Mouse (Mus musculus): ENCODE results near the gene Hpca. TPM values are rescaled to one million over a fixed set of nuclear protein-coding genes. Genes with fewer than 3 reads are reported as not detected.
A peak's percentile ranks its signal among the peaks of the same experiment; 100 is the strongest.

Hpca gene
- total RNA-seq, 4 experiments from 2014 or later = 0.22 to 0.44 (median 0.33) TPM; not detected in 1

GRCm38 (mm10) chr4:129136189-129136578, 14.3 kb upstream of the Hpca start:
- no peak for DNase-seq (ENCODE audit: low spot score)

- no peak for DNase-seq (ENCODE audit: low spot score)
Observed at GRCm38 (mm10) chr4:129135637-129136036, 13.8 kb upstream of the Hpca start.

DNA sequence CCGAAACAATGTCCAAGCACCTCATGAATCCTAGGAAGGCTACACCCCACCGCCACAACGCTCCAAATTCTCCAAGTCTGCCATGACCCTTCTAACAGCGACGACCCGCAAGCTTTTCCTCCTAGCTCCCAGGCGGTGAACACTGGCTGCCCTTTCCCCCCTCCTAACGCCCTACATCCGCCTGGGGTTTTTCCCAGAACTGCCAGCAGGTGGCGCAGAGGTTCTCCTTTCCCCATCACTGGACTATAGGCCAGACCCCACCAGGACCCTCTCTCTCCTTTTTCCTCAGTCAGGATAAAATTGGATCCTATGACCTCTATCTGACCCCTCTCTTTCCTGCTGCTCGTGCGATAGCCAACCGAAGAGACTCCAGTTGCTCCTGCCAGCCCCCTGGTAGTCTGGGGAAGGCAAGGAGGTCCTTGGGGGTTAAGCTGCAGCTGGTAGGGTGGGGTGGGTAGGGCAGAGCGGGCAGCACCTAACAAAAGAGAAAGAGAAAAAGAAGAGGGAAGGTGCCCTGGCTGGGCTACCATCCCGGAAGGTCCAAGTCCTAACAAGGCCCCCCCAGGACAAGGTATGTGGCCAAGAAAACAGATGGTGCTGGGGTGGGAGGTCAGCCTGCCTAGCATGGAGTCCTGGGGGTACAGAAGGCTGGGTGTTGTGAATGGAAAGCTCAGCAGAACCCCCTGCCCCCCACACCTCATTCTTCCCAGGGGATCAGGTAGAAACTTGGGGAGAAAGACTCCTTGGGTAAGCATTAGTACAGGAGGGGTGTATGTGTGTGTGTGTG, 13.2 kb upstream of the Hpca start:
- DNase-seq (ENCODE audit: low spot score) = peak; percentile 66

DNA sequence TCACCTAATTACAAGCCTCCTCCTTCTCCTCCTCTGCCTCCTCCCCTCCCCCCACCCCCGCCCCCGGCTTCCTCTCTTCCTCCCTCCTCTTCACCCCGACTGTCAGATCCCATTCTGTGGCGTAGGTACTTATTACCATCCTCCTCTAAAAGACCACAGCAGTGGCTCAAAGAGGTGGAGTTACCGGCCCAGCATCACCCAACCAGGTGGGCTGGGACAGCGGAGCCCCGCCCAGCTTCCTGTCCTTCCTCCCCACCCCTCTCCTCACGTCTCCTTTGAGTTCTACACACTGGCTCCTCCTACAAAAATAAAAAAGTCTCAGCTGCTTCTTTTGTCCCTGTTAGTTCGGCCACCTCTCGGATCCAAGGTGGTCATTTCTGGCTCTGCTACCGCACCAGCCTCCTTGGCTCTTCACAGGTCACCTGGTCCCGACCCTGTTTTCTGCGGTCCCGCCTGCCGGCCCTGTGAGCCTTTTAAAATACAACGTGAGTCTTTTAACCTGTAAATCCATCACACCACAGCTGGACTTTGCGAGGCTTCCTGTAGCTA, 9.0 kb upstream of the Hpca start:
- no peak for DNase-seq (ENCODE audit: low spot score)

DNA sequence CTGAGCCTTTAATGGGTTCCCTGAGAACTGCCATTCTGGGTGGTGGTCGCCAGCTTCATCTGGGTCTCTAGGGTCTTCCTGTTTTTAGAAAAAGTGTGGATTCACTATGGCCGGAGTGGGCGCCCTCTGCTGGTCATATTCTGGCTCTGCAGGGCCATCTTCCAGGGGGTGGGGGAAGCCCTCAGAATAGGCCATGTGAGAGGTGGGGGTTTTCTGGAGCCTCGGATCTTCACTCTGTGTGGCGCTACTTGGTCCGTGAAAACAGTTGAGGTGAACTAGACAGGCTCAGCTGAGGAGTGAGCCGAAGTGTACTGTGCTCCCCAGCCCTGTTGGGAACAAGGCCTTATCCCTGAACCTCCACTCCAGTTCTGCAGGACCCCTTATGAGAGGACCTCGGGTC, 8.3 kb upstream of the Hpca start:
- no peak for DNase-seq (ENCODE audit: low spot score)

- no peak for DNase-seq (ENCODE audit: low spot score)
Observed at GRCm38 (mm10) chr4:129129387-129129786, 7.6 kb upstream of the Hpca start.

GRCm38 (mm10) chr4:129128582-129129338, 6.9 kb upstream of the Hpca start:
- no peak for DNase-seq (ENCODE audit: low spot score)

DNA sequence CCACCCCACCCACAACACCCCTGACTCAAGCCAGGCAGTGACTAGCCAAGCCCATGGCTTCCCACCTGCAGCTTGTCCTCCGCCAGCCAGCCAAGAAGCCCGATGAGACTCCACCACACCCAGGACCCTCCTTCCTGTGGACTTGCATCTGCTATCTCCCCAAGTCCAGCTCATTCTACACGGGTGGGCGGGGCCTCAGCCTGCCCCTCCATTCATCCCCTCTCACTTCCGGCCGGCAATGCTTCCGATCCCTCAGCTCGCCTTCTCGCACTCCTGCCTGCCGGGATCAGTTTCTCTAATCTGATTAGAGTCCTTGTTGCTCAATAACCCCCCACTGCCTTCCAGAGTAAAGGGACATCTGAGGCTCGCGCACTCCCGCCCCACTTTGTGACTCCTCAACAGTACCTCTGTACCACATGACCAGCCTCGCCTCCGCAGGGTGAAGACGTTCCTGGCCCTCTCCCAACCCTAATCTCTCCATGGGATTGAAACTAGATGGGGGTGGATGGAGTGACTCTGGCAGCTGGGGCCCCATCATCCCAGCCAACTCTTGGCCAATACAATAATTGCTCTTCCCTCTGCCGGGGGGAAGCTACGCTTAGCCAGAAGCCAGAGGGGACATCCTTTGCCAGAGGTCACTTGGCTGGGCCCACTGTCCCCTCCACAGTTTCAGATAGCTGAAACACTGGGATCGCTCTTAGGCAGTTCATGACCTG, 4.1 kb upstream of the Hpca start:
- DNase-seq (ENCODE audit: low spot score) = no peak

- DNase-seq (ENCODE audit: low spot score) = no peak
Observed at GRCm38 (mm10) chr4:129124652-129125146, 2.9 kb upstream of the Hpca start.

DNA sequence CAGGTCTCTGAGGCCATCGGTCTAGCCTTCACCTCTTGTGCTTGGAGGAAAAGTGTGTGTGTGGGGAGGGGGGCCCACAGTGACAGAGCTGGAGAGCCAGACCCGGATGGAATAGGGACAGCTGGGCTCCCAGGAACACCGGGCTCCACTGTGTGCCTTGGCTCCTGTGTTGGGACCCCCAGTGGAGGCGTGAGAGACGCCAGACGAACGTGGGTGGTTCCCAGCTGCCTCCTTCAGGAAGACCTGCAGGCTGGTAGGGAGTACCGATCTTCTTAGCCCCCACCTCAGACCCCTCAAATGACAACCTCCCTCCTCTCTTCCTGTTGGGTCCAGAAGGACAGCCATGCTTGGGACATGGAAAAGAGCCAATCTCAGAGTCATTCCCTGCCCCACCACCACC, 883 bp upstream of the Hpca start:
- DNase-seq (ENCODE audit: low spot score) = no peak

DNA sequence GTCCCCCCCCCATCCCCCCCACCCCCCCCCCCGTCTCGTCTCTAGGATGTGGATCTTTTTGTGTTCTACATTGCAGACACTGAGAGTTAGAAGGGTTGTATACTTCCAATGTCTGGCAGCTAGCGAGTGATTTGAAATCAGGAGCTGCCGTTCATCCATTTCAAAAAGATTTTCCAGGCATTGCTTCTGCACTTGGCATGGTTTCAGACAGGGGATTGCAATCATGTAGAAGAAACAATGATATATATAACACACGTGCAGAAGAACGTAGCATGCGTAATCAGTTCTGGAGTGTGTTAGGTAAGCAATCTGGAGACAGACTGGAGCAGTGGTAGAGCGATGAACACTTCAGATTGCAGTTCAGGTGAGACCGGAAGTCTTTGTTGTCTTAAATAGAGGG, 271 bp upstream of the Hpca start:
- no peak for DNase-seq (ENCODE audit: low spot score)

DNA sequence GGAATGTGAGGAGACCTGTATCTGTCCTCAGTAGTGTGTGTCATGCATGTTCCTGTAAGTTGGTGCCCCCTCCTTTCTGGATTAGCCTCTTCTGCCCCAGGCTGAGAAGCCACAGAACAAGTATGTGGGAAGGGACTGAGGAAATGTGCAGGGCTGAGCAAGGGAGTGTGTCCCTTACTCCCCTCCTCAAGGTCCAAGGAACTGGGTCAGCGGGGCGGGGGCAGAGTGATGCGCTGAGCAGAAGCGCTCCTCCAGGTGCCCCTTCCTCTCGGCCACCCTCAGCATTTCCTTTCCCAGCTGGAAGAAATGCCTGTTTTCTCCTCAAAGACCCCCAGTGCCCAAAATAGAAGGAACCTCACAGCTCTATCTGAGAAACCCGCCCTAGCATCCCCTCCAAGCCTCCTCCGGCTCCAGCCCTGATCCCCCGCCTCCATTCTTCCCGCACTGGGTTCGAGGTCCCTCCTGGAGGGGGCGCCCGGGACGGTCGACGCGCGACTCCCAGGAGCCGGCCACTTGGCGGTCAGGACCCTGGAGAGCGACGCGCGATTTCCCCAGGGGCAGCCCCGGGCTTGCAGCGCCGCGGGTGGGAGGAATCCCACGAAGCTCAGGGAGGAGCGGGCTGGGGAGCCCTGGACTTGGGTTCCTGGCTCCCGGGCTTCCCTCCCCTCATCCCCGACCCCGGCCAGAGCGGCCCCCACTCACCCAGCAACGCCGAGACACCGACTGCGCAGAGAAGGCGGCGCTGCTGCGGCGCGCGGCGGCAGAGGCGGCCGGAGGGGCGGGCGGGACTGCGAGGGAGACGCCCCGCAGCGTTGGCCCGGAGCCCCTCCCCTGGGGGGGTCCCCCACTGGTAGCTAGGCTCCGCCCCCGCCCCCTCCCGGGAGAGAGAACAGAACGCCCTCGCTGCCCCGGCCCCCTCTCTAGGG, 1.1 kb downstream of the Hpca start:
- DNase-seq (ENCODE audit: low spot score) = no peak

- DNase-seq (ENCODE audit: low spot score) = no peak
Observed at GRCm38 (mm10) chr4:129119708-129120107, 2.1 kb downstream of the Hpca start.

GRCm38 (mm10) chr4:129117720-129118510, 3.9 kb downstream of the Hpca start:
- no peak for DNase-seq (ENCODE audit: low spot score)

- no peak for DNase-seq (ENCODE audit: low spot score)
Observed at GRCm38 (mm10) chr4:129116703-129117102, 5.1 kb downstream of the Hpca start.

DNA sequence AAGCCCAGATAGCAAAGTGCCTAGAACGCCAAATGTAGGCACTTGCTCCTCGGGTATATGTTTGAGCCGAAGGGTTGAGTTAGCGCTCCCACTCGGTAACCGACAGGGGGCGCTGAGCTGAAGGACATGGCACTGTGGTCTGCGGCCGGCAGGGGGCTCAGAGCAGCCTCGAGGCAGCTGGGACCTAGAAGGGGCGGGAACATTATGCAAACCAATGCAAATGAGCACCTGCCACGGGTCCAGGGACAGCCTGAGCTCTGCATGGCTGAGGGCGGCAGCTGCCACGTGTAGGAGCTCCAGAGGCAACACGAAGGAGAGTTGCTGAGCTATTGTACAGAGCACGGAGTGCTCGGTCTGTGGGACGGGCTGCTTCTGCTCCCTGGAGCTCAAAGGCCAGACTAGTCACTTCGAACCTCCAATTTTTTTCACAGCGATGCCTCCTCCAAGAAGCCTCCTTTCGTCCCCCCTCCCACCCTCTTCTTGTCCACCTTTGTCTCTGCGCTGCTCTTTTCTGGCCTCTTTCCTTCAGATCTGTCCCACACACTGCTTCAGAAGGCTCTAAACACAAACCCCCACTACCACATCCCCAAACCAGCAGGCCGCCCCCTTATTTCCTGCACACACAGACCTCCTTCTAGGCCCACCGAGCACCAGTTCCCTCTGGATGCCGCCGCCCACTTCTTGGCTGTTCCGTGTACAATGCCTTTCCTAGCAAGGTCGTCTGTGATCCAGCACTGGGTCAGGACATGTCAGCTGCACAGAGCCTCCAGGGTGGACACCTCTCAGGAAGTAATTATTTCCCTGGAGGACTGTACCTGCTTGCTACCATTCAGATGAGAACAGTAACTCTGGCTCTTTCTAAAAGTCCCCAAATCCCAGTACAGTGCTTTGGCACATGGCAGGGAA, 8.5 kb downstream of the Hpca start:
- DNase-seq (ENCODE audit: low spot score) = no peak

DNA sequence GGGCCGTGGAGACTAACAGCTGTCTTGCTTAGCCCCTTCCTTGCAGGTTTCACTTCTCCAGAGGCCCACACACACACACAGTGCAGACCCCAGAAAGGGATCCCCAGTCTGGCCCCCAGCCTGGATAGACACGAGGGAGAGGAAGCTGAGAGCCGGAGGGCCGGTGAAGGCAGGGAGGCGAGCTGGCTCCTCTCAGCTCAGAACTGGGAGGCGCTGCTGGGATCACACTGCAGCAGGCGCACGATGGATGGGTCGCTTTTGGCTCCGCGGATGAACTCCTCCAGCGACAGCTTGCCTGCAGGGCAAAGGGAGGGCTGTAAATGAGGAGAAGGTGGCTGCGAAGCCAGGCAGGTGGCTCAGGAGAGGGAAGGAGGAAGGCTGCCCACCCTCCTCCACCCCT, 9.6 kb downstream of the Hpca start:
- no peak for DNase-seq (ENCODE audit: low spot score)

DNA sequence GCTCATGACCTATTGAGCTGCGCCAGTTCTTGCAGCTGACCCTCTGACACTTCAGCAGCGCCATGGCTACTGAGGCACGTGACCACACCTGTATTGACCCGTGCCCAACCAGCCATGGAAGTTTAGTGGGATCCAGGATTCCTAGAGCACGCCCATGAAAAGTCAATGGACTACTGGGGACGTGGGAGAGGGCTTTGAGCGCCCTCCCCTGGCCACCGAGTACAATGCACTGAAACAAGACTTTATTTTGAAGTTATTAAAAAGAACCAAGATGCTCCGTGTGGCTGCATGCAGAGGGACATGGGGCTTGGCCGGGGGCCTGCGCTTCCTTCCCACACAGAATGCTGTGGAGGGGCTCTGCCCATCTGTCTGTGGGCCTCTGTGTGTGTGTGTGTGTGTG, 10.5 kb downstream of the Hpca start:
- no peak for DNase-seq (ENCODE audit: low spot score)

GRCm38 (mm10) chr4:129110804-129111203, 11.0 kb downstream of the Hpca start:
- DNase-seq (ENCODE audit: low spot score) = no peak

Measured in heart, adult 8-10 months (tissue).